Mouse (Mus musculus): ENCODE measurements around the gene Tmem216. TPM values are rescaled to one million over a fixed set of nuclear protein-coding genes. Genes with fewer than 3 reads are reported as not detected.

The Tmem216 gene
- polyA plus RNA-seq, 2 experiments: 9.7 to 16.9 TPM

GRCm38 (mm10) chr19:10590301-10590700 is 34.3 kb upstream of the Tmem216 start:
- H3K27ac ChIP-seq: no peak overlapping the region
- peaks cover 0 to 6% of the 10 kb centered on the region in 2 experiments; a peak in 2 of 4 replicates for H3K4me1 ChIP-seq (replicated peaks; ENCODE audit: control insufficient read depth in 2 of 2, insufficient read depth in 2 of 2, low read length in 1 of 2)
- H3K4me3 ChIP-seq (ENCODE audit: insufficient read depth in 1 of 2, low read depth in 2 of 2, low read length in 2 of 2): no peak overlapping the region
- no peak overlapping the region for H3K4me2 ChIP-seq (ENCODE audit: low read depth)
- H3K36me3 ChIP-seq (replicated peaks; ENCODE audit: control insufficient read depth, insufficient read depth, low read depth): no peaks in the 10 kb centered on the region
- H3K27me3 ChIP-seq (ENCODE audit: control insufficient read depth, insufficient read depth, low read length): no peaks in the 10 kb centered on the region
- no peak for ATAC-seq (ENCODE audit: insufficient read depth)
- H3K9me3 ChIP-seq (ENCODE audit: control insufficient read depth, low read length): no peaks in the 10 kb centered on the region
- DNase-seq (ENCODE audit: low read depth in 3 of 3, low spot score in 3 of 3): no peak
- WGBS (ENCODE audit: insufficient replicate concordance): 56% methylated on average over 3 of the region's 3 CpGs
- no peak overlapping the region for H3K9ac ChIP-seq (replicated peaks)
- TF ChIP-seq EP300 (IDR thresholded peaks at IDR 0.05; ENCODE audit: low read depth): no peak
- TF ChIP-seq CTCF (IDR thresholded peaks at IDR 0.05; ENCODE audit: low read depth): no peak

GRCm38 (mm10) chr19:10589127-10589857 is 33.3 kb upstream of the Tmem216 start:
- Histone ChIP-seq H3K27ac (no peak overlapping the region), H3K4me3 (ENCODE audit: insufficient read depth in 1 of 2, low read depth in 2 of 2, low read length in 2 of 2) (no peak overlapping the region), H3K4me2 (ENCODE audit: low read depth) (no peak overlapping the region), H3K4me1 (replicated peaks; ENCODE audit: control insufficient read depth in 2 of 2, insufficient read depth in 2 of 2, low read length in 1 of 2) (peaks cover 0 to 6% of the 10 kb centered on the region in 2 experiments; a peak in 2 of 4 replicates), H3K9ac (replicated peaks) (peak overlapping the region; percentile 3), H3K27me3 (ENCODE audit: control insufficient read depth, insufficient read depth, low read length) (no peaks in the 10 kb centered on the region), H3K36me3 (replicated peaks; ENCODE audit: control insufficient read depth, insufficient read depth, low read depth) (no peaks in the 10 kb centered on the region), H3K9me3 (ENCODE audit: control insufficient read depth, low read length) (no peaks in the 10 kb centered on the region)
- ATAC-seq (ENCODE audit: insufficient read depth) (no peak), DNase-seq (ENCODE audit: low read depth in 3 of 3, low spot score in 3 of 3) (no peak)
- 34% methylated on average over 5 of the region's 5 CpGs for WGBS (ENCODE audit: insufficient replicate concordance)
- TF ChIP-seq CTCF (IDR thresholded peaks at IDR 0.05; ENCODE audit: low read depth) (no peak), EP300 (IDR thresholded peaks at IDR 0.05; ENCODE audit: low read depth) (no peak)

GRCm38 (mm10) chr19:10587231-10587630 is 31.2 kb upstream of the Tmem216 start:
- no peak overlapping the region for H3K4me2 ChIP-seq (ENCODE audit: low read depth)
- TF ChIP-seq CTCF (IDR thresholded peaks at IDR 0.05; ENCODE audit: low read depth) (no peak), EP300 (IDR thresholded peaks at IDR 0.05; ENCODE audit: low read depth) (no peak)
- 67% methylated on average over 8 of the region's 8 CpGs for WGBS (ENCODE audit: insufficient replicate concordance)
- H3K4me3 ChIP-seq (ENCODE audit: insufficient read depth in 1 of 2, low read depth in 2 of 2, low read length in 2 of 2): no peak overlapping the region
- ATAC-seq (ENCODE audit: insufficient read depth) (no peak), DNase-seq (ENCODE audit: low read depth in 3 of 3, low spot score in 3 of 3) (no peak)
- no peaks in the 10 kb centered on the region for H3K36me3 ChIP-seq (replicated peaks; ENCODE audit: control insufficient read depth, insufficient read depth, low read depth)
- H3K27ac ChIP-seq: no peak overlapping the region
- no peak overlapping the region for H3K9ac ChIP-seq (replicated peaks)
- H3K9me3 ChIP-seq (ENCODE audit: control insufficient read depth, low read length): no peaks in the 10 kb centered on the region
- peaks cover 0 to 6% of the 10 kb centered on the region in 2 experiments; a peak in 2 of 4 replicates for H3K4me1 ChIP-seq (replicated peaks; ENCODE audit: control insufficient read depth in 2 of 2, insufficient read depth in 2 of 2, low read length in 1 of 2)
- no peaks in the 10 kb centered on the region for H3K27me3 ChIP-seq (ENCODE audit: control insufficient read depth, insufficient read depth, low read length)

GRCm38 (mm10) chr19:10585112-10585511 is 29.1 kb upstream of the Tmem216 start:
- Histone ChIP-seq H3K27me3 (ENCODE audit: control insufficient read depth, insufficient read depth, low read length) (no peaks in the 10 kb centered on the region), H3K4me3 (ENCODE audit: insufficient read depth in 1 of 2, low read depth in 2 of 2, low read length in 2 of 2) (no peak overlapping the region), H3K36me3 (replicated peaks; ENCODE audit: control insufficient read depth, insufficient read depth, low read depth) (no peaks in the 10 kb centered on the region), H3K4me2 (ENCODE audit: low read depth) (no peak overlapping the region), H3K4me1 (replicated peaks; ENCODE audit: control insufficient read depth in 2 of 2, insufficient read depth in 2 of 2, low read length in 1 of 2) (peaks cover 0 to 6% of the 10 kb centered on the region in 2 experiments; a peak in 2 of 4 replicates), H3K9me3 (ENCODE audit: control insufficient read depth, low read length) (no peaks in the 10 kb centered on the region), H3K9ac (replicated peaks) (no peak overlapping the region), H3K27ac (no peak overlapping the region)
- 77% methylated on average over 8 of the region's 8 CpGs for WGBS (ENCODE audit: insufficient replicate concordance)
- no peak for TF ChIP-seq EP300 (IDR thresholded peaks at IDR 0.05; ENCODE audit: low read depth)
- TF ChIP-seq CTCF (IDR thresholded peaks at IDR 0.05; ENCODE audit: low read depth): no peak
- ATAC-seq (ENCODE audit: insufficient read depth) (0 out of 2 replicates have a peak, but pooled peaks have one; percentile 19), DNase-seq (ENCODE audit: low read depth in 3 of 3, low spot score in 3 of 3) (no peak)

- H3K4me3 ChIP-seq (ENCODE audit: insufficient read depth in 1 of 2, low read depth in 2 of 2, low read length in 2 of 2): no peak overlapping the region
- no peak overlapping the region for H3K4me2 ChIP-seq (ENCODE audit: low read depth)
- TF ChIP-seq EP300 (IDR thresholded peaks at IDR 0.05; ENCODE audit: low read depth) (no peak), CTCF (IDR thresholded peaks at IDR 0.05; ENCODE audit: low read depth) (no peak)
- 59% methylated on average over 7 of the region's 7 CpGs for WGBS (ENCODE audit: insufficient replicate concordance)
- DNase-seq (ENCODE audit: low read depth in 3 of 3, low spot score in 3 of 3): no peak
- no peak for ATAC-seq (ENCODE audit: insufficient read depth)
- H3K9ac ChIP-seq (replicated peaks): no peak overlapping the region
- H3K27ac ChIP-seq: no peak overlapping the region
- no peaks in the 10 kb centered on the region for H3K27me3 ChIP-seq (ENCODE audit: control insufficient read depth, insufficient read depth, low read length)
- H3K36me3 ChIP-seq (replicated peaks; ENCODE audit: control insufficient read depth, insufficient read depth, low read depth): no peaks in the 10 kb centered on the region
- peaks cover under 1 to 5% of the 10 kb centered on the region in 2 experiments; a peak in 3 of 4 replicates for H3K4me1 ChIP-seq (replicated peaks; ENCODE audit: control insufficient read depth in 2 of 2, insufficient read depth in 2 of 2, low read length in 1 of 2)
- H3K9me3 ChIP-seq (ENCODE audit: control insufficient read depth, low read length): no peaks in the 10 kb centered on the region
Observed at GRCm38 (mm10) chr19:10583550-10584146, 27.6 kb upstream of the Tmem216 start.
